Mouse (Mus musculus) olfactory bulb, adult 2 months (tissue): Measurements from ENCODE around the gene Siglecf.

ENCODE experiments used
- CTCF ChIP-seq: fragments of 200-500 bp; IDR thresholded peaks from 2 replicates; pipeline ENCODE4 v1.5.1; 2012; ENCODE audit warnings: low read depth, mild to moderate bottlenecking, low read length, moderate library complexity; ENCODE audit not compliant: insufficient read depth
- POLR2A ChIP-seq: fragments of 200-500 bp; IDR thresholded peaks from 2 replicates; pipeline ENCODE4 v1.6.1; 2012; ENCODE audit warnings: mild to moderate bottlenecking, low read depth, low read length, moderate library complexity; ENCODE audit not compliant: insufficient read depth

DNA sequence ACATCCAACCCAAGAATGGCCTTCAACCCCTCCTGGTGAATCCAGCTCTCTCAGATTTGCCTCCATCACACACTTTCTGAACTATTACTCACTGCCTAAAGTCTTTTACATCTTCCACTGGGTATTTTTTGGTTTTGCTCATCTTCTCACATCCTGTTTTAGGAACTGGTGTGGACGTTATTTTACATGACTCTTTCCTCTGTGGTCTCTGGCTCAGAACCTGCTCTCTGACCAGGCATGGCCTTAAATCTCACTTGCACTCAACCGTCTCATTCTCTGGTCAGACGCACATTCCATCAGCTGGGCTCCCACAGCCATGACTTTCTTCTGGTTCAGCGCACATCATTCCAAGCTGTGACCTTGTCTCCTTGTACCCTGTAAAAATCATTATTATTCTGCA lies 10.4 kb upstream of the Siglecf start:
- TF ChIP-seq POLR2A (no peak), CTCF (no peak)
